Mouse (Mus musculus) ES-E14 (cell line): ENCODE data around the gene Erlin1. TPM values are rescaled to one million over a fixed set of nuclear protein-coding genes. Genes with fewer than 3 reads are reported as not detected.

Experiments used
- DNase-seq: peaks from one replicate; pipeline ENCODE4 v3.0.0-alpha.2; 2013; ENCODE audit warnings: low read depth, low spot score
- H3K27ac ChIP-seq: 2 replicates; pipeline ENCODE4 v1.5.1; 2012; ENCODE audit warnings: low read depth, mild to moderate bottlenecking, low read length, moderate library complexity, mixed read lengths; ENCODE audit not compliant: poor library complexity, insufficient read depth, severe bottlenecking
- H3K36me3 ChIP-seq: 2 replicates; pipeline ENCODE4 v1.6.1; 2012; ENCODE audit warnings: mild to moderate bottlenecking, low read length, moderate library complexity, mixed read lengths; ENCODE audit not compliant: control insufficient read depth, poor library complexity, insufficient read depth, severe bottlenecking
- H3K4me1 ChIP-seq, 2 experiments: fragments of 150-350 bp in 1 of 2; sonication (generic) in 1 of 2; 2 replicates each; pipeline ENCODE4 v1.6.1; 2012; ENCODE audit warnings: low read length in 2 of 2, mild to moderate bottlenecking in 1 of 2, mixed read lengths in 1 of 2; ENCODE audit not compliant: control insufficient read depth in 2 of 2, insufficient read depth in 2 of 2, poor library complexity in 1 of 2
- H3K4me3 ChIP-seq, 2 experiments: fragments of 150-350 bp in 1 of 2; sonication (generic) in 1 of 2; 2 replicates each; pipeline ENCODE4 v1.5.1; 2012; ENCODE audit warnings: low read length in 2 of 2, low read depth in 1 of 2, mild to moderate bottlenecking in 1 of 2, mixed read lengths in 1 of 2; ENCODE audit not compliant: insufficient read depth in 1 of 2, poor library complexity in 1 of 2, severe bottlenecking in 1 of 2
- H3K9ac ChIP-seq: 2 replicates; pipeline ENCODE4 v1.6.1; 2012; ENCODE audit warnings: low read depth, mild to moderate bottlenecking, low read length, mixed read lengths; ENCODE audit not compliant: poor library complexity, insufficient read depth, severe bottlenecking
- H3K9me3 ChIP-seq: fragments of 150-350 bp; sonication (generic); 2 replicates; pipeline ENCODE4 v1.6.1; 2012; ENCODE audit warnings: low read depth, mild to moderate bottlenecking, low read length; ENCODE audit not compliant: control insufficient read depth, insufficient read depth
- CHD2 ChIP-seq: IDR thresholded peaks from 2 replicates; pipeline ENCODE4 v1.6.1; 2014; ENCODE audit warnings: mild to moderate bottlenecking, low read depth, low read length, inconsistent platforms
- HCFC1 ChIP-seq: IDR thresholded peaks from 2 replicates; pipeline ENCODE4 v1.6.1; 2012; ENCODE audit warnings: low read length, inconsistent platforms, borderline replicate concordance; ENCODE audit not compliant: insufficient read depth
- MAFK ChIP-seq: IDR thresholded peaks from 2 replicates; pipeline ENCODE4 v1.6.1; 2014; ENCODE audit warnings: mild to moderate bottlenecking, low read depth, low read length, inconsistent platforms; ENCODE audit not compliant: insufficient read depth
- ZC3H11A ChIP-seq: IDR thresholded peaks from 2 replicates; pipeline ENCODE4 v1.6.1; 2012; ENCODE audit warnings: low read depth, mild to moderate bottlenecking, inconsistent platforms, low read length, borderline replicate concordance
- ZNF384 ChIP-seq: IDR thresholded peaks from 2 replicates; pipeline ENCODE4 v1.6.1; 2012; ENCODE audit warnings: low read depth, low read length, inconsistent platforms
- in situ Hi-C, 2 experiments: fragments of 600-800 bp; cut with MboI; formaldehyde crosslinking; loops; one replicate each; pipeline ENCODE4 v1.15.1; 2025; ENCODE audit warnings: low sequenced_read_pairs in 2 of 2, inconsistent platforms in 1 of 2; ENCODE audit not compliant: unreplicated experiment in 2 of 2
- total RNA-seq: library from RNA; depleted of rRNA; stranded (reverse); fragments of 300-350 nt; gene quantifications from 2 replicates; pipeline ENCODE4 v1.2.3, GENCODE M21; 2012

Gene Erlin1
- total RNA-seq, 1 experiment: 22.7 TPM

DNA sequence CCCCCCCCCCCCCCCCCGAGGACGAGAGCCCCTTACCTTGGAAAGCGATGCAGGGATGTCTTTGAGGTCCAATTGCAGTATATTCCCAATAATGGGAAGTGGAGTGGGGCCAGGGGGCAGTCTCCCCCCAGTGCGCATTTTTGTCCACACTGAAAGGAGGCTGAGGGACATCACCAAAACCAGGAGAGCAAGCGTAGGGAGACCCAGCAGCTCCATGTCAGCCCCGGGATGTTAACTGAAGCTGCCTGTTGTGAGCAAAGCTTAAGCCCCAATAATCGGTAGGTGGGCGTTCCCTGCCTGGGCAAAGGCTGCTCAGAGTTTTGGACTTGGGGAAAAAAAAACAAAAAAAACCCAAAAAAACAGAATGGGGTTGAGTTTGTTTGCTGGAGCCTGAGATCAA lies 40.6 kb downstream of the Erlin1 start, which contains the start of gene Cyp2c23:
Cyp2c23 (minus strand) TSS at position 237 of the 400 bp plus-strand sequence.
- H3K9ac ChIP-seq: no peak within 1 kb of the TSS
- no peak for DNase-seq
- peaks cover 2 to 8% of the 10 kb centered on the region in 2 experiments; a peak in 2 of 4 replicates for H3K4me1 ChIP-seq
- no peaks in the 10 kb centered on the region for H3K9me3 ChIP-seq
- in situ Hi-C loops: no loop called here
- H3K4me3 ChIP-seq: no peak within 1 kb of the TSS
- no peak within 1 kb of the TSS for H3K27ac ChIP-seq
- TF ChIP-seq HCFC1: no peak
- H3K36me3 ChIP-seq: no peaks in the 10 kb centered on the region

- H3K4me3 ChIP-seq: no peak overlapping the region
- TF ChIP-seq CHD2 (no peak), ZC3H11A (no peak), MAFK (no peak), ZNF384 (no peak), HCFC1 (no peak)
- no peaks in the 10 kb centered on the region for H3K9me3 ChIP-seq
- in situ Hi-C loops: no loop called here
- peaks cover 2 to 8% of the 10 kb centered on the region in 2 experiments; a peak in 2 of 4 replicates for H3K4me1 ChIP-seq
- DNase-seq: peak; percentile 34
- H3K9ac ChIP-seq: no peak overlapping the region
- no peaks in the 10 kb centered on the region for H3K36me3 ChIP-seq
- no peak overlapping the region for H3K27ac ChIP-seq
Measured at GRCm38 (mm10) chr19:44026956-44027530, 42.5 kb downstream of the Erlin1 start.

GRCm38 (mm10) chr19:44024921-44025585 lies 44.5 kb downstream of the Erlin1 start:
- Histone ChIP-seq H3K4me1 (peaks cover 2 to 8% of the 10 kb centered on the region in 2 experiments; a peak in 2 of 4 replicates), H3K9me3 (no peaks in the 10 kb centered on the region), H3K27ac (no peak overlapping the region)

DNA sequence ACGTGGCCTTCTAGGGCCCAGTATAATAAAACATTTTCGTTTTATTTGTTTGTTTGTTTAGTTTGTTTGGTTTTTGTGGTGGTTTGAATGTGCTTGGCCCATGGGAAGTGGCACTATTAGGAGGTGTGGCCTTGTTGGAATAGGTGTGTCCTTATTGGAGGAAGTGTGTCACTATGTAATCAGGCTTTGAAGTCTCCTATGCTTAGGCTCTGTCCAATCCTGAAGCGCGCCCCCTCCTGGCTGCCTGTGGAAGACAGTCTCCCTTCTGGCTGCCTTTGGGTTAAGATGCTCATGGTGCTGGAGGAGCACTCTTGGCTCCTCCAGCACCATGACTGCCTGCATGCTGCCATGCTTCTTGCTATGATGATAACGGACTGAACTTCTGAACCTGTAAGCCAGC lies 46.5 kb downstream of the Erlin1 start:
- in situ Hi-C loops: no loop called here
- H3K27ac ChIP-seq: no peak overlapping the region
- H3K4me3 ChIP-seq: no peak overlapping the region
- H3K9me3 ChIP-seq: no peaks in the 10 kb centered on the region
- H3K4me1 ChIP-seq: peaks cover 2 to 8% of the 10 kb centered on the region in 2 experiments; a peak in 2 of 4 replicates
- no peaks in the 10 kb centered on the region for H3K36me3 ChIP-seq
- no peak overlapping the region for H3K9ac ChIP-seq
- TF ChIP-seq CHD2 (no peak), HCFC1 (no peak), ZNF384 (no peak), MAFK (no peak), ZC3H11A (no peak)
- DNase-seq: peak; percentile 46

More at GRCm38 (mm10) chr19:44024921-44025585, 44.5 kb downstream of the Erlin1 start:
- in situ Hi-C loops: no loop called here
- H3K4me3 ChIP-seq: no peak overlapping the region
- TF ChIP-seq CHD2: no peak
- TF ChIP-seq ZNF384: no peak
- no peak for TF ChIP-seq HCFC1
- no peak for TF ChIP-seq MAFK
- TF ChIP-seq ZC3H11A: no peak
- no peak for DNase-seq
- H3K9ac ChIP-seq: no peak overlapping the region
- no peaks in the 10 kb centered on the region for H3K36me3 ChIP-seq

GRCm38 (mm10) chr19:44021502-44021901 lies 48.1 kb downstream of the Erlin1 start:
- in situ Hi-C loops: no loop called here
- DNase-seq: no peak
- no peak for TF ChIP-seq ZNF384
- TF ChIP-seq CHD2: no peak
- no peak for TF ChIP-seq ZC3H11A
- TF ChIP-seq HCFC1: no peak
- TF ChIP-seq MAFK: no peak
- no peaks in the 10 kb centered on the region for H3K36me3 ChIP-seq
- no peak overlapping the region for H3K9ac ChIP-seq
- no peaks in the 10 kb centered on the region for H3K9me3 ChIP-seq
- H3K4me1 ChIP-seq: peaks cover 0 to under 1% of the 10 kb centered on the region in 2 experiments; a peak in 1 of 4 replicates
- H3K4me3 ChIP-seq: no peak overlapping the region
- no peak overlapping the region for H3K27ac ChIP-seq
